Mouse (Mus musculus): ENCODE results near the gene Adarb1. TPM values are rescaled to one million over a fixed set of nuclear protein-coding genes. Genes with fewer than 3 reads are reported as not detected.

Adarb1 gene
- polyA plus RNA-seq, 1 experiment from 2014 or later: 1.1 TPM

- ATAC-seq (ENCODE audit: low read depth): no peak
- H3K27me3 ChIP-seq (ENCODE audit: control insufficient read depth, insufficient read depth, low read depth, low read length): no peaks in the 10 kb centered on the region
- no peak overlapping the region for H3K4me2 ChIP-seq (ENCODE audit: low read depth, low read length)
- 30% methylated on average over 1 of the region's 1 CpGs for WGBS (ENCODE audit: insufficient replicate concordance)
- H3K4me1 ChIP-seq (ENCODE audit: control insufficient read depth, low read depth, low read length): no peaks in the 10 kb centered on the region; the same call in 1 of the 2 replicates
- no peaks in the 10 kb centered on the region for H3K9me3 ChIP-seq (replicated peaks; ENCODE audit: control insufficient read depth, low read length)
- no peak overlapping the region for H3K4me3 ChIP-seq (ENCODE audit: low read depth, low read length)
- no peak overlapping the region for H3K27ac ChIP-seq (ENCODE audit: low read length)
- no peak overlapping the region for H3K9ac ChIP-seq (ENCODE audit: low read depth, low read length)
- no peaks in the 10 kb centered on the region for H3K36me3 ChIP-seq (ENCODE audit: control insufficient read depth, insufficient read depth)
Measured at GRCm38 (mm10) chr10:77402463-77402862, 15.6 kb downstream of the Adarb1 start.

GRCm38 (mm10) chr10:77401039-77401438 lies 17.0 kb downstream of the Adarb1 start:
- Histone ChIP-seq H3K27me3 (ENCODE audit: control insufficient read depth, insufficient read depth, low read depth, low read length) (no peaks in the 10 kb centered on the region), H3K9me3 (replicated peaks; ENCODE audit: control insufficient read depth, low read length) (no peaks in the 10 kb centered on the region)
- ATAC-seq (ENCODE audit: low read depth): no peak

GRCm38 (mm10) chr10:77399938-77400337 lies 18.1 kb downstream of the Adarb1 start:
- H3K27ac ChIP-seq (ENCODE audit: low read length): no peak overlapping the region
- ATAC-seq (ENCODE audit: low read depth): no peak
- H3K27me3 ChIP-seq (ENCODE audit: control insufficient read depth, insufficient read depth, low read depth, low read length): no peaks in the 10 kb centered on the region
- no peaks in the 10 kb centered on the region for H3K9me3 ChIP-seq (replicated peaks; ENCODE audit: control insufficient read depth, low read length)
- no peaks in the 10 kb centered on the region; the same call in 1 of the 2 replicates for H3K4me1 ChIP-seq (ENCODE audit: control insufficient read depth, low read depth, low read length)
- H3K4me2 ChIP-seq (ENCODE audit: low read depth, low read length): no peak overlapping the region
- H3K4me3 ChIP-seq (ENCODE audit: low read depth, low read length): no peak overlapping the region
- H3K9ac ChIP-seq (ENCODE audit: low read depth, low read length): no peak overlapping the region
- 71% methylated on average over 5 of the region's 5 CpGs for WGBS (ENCODE audit: insufficient replicate concordance)
- no peaks in the 10 kb centered on the region for H3K36me3 ChIP-seq (ENCODE audit: control insufficient read depth, insufficient read depth)

More at GRCm38 (mm10) chr10:77401039-77401438, 17.0 kb downstream of the Adarb1 start:
- no peak overlapping the region for H3K27ac ChIP-seq (ENCODE audit: low read length)
- H3K36me3 ChIP-seq (ENCODE audit: control insufficient read depth, insufficient read depth): no peaks in the 10 kb centered on the region
- H3K4me1 ChIP-seq (ENCODE audit: control insufficient read depth, low read depth, low read length): no peaks in the 10 kb centered on the region; the same call in 1 of the 2 replicates
- no peak overlapping the region for H3K4me2 ChIP-seq (ENCODE audit: low read depth, low read length)
- WGBS (ENCODE audit: insufficient replicate concordance): 71% methylated on average over 6 of the region's 6 CpGs
- no peak overlapping the region for H3K4me3 ChIP-seq (ENCODE audit: low read depth, low read length)
- H3K9ac ChIP-seq (ENCODE audit: low read depth, low read length): no peak overlapping the region

GRCm38 (mm10) chr10:77398082-77398481 lies 20.0 kb downstream of the Adarb1 start:
- no peaks in the 10 kb centered on the region for H3K36me3 ChIP-seq (ENCODE audit: control insufficient read depth, insufficient read depth)
- H3K4me1 ChIP-seq (ENCODE audit: control insufficient read depth, low read depth, low read length): no peaks in the 10 kb centered on the region; the same call in 1 of the 2 replicates
- 21% methylated on average over 3 of the region's 3 CpGs for WGBS (ENCODE audit: insufficient replicate concordance)
- H3K9ac ChIP-seq (ENCODE audit: low read depth, low read length): no peak overlapping the region
- no peak overlapping the region for H3K27ac ChIP-seq (ENCODE audit: low read length)
- no peak overlapping the region for H3K4me3 ChIP-seq (ENCODE audit: low read depth, low read length)
- no peak for ATAC-seq (ENCODE audit: low read depth)
- H3K9me3 ChIP-seq (replicated peaks; ENCODE audit: control insufficient read depth, low read length): no peaks in the 10 kb centered on the region
- H3K27me3 ChIP-seq (ENCODE audit: control insufficient read depth, insufficient read depth, low read depth, low read length): no peaks in the 10 kb centered on the region
- no peak overlapping the region for H3K4me2 ChIP-seq (ENCODE audit: low read depth, low read length)

GRCm38 (mm10) chr10:77397056-77397642 lies 20.9 kb downstream of the Adarb1 start:
- Histone ChIP-seq H3K4me2 (ENCODE audit: low read depth, low read length) (no peak overlapping the region), H3K9me3 (replicated peaks; ENCODE audit: control insufficient read depth, low read length) (no peaks in the 10 kb centered on the region), H3K4me1 (ENCODE audit: control insufficient read depth, low read depth, low read length) (no peaks in the 10 kb centered on the region; the same call in 1 of the 2 replicates), H3K27ac (ENCODE audit: low read length) (no peak overlapping the region), H3K27me3 (ENCODE audit: control insufficient read depth, insufficient read depth, low read depth, low read length) (no peaks in the 10 kb centered on the region), H3K4me3 (ENCODE audit: low read depth, low read length) (no peak overlapping the region), H3K36me3 (ENCODE audit: control insufficient read depth, insufficient read depth) (no peaks in the 10 kb centered on the region), H3K9ac (ENCODE audit: low read depth, low read length) (no peak overlapping the region)
- no peak for ATAC-seq (ENCODE audit: low read depth)
- WGBS (ENCODE audit: insufficient replicate concordance): 24% methylated on average over 6 of the region's 6 CpGs

GRCm38 (mm10) chr10:77396015-77396414 lies 22.1 kb downstream of the Adarb1 start:
- no peaks in the 10 kb centered on the region for H3K36me3 ChIP-seq (ENCODE audit: control insufficient read depth, insufficient read depth)
- WGBS (ENCODE audit: insufficient replicate concordance): 60% methylated on average over 1 of the region's 1 CpGs
- H3K4me3 ChIP-seq (ENCODE audit: low read depth, low read length): no peak overlapping the region
- H3K27me3 ChIP-seq (ENCODE audit: control insufficient read depth, insufficient read depth, low read depth, low read length): no peaks in the 10 kb centered on the region
- no peaks in the 10 kb centered on the region for H3K9me3 ChIP-seq (replicated peaks; ENCODE audit: control insufficient read depth, low read length)
- no peaks in the 10 kb centered on the region; the same call in 1 of the 2 replicates for H3K4me1 ChIP-seq (ENCODE audit: control insufficient read depth, low read depth, low read length)
- no peak overlapping the region for H3K4me2 ChIP-seq (ENCODE audit: low read depth, low read length)
- H3K9ac ChIP-seq (ENCODE audit: low read depth, low read length): no peak overlapping the region
- no peak for ATAC-seq (ENCODE audit: low read depth)
- no peak overlapping the region for H3K27ac ChIP-seq (ENCODE audit: low read length)

GRCm38 (mm10) chr10:77391072-77391471 lies 27.0 kb downstream of the Adarb1 start:
- H3K4me1 ChIP-seq (ENCODE audit: control insufficient read depth, low read depth, low read length): no peaks in the 10 kb centered on the region
- no peak overlapping the region for H3K4me2 ChIP-seq (ENCODE audit: low read depth, low read length)
- H3K4me3 ChIP-seq (ENCODE audit: low read depth, low read length): no peak overlapping the region
- no peaks in the 10 kb centered on the region for H3K27me3 ChIP-seq (ENCODE audit: control insufficient read depth, insufficient read depth, low read depth, low read length)
- H3K9me3 ChIP-seq (replicated peaks; ENCODE audit: control insufficient read depth, low read length): no peaks in the 10 kb centered on the region
- no peak overlapping the region for H3K27ac ChIP-seq (ENCODE audit: low read length)
- H3K9ac ChIP-seq (ENCODE audit: low read depth, low read length): no peak overlapping the region
- WGBS (ENCODE audit: insufficient replicate concordance): 56% methylated on average over 6 of the region's 6 CpGs
- ATAC-seq (ENCODE audit: low read depth): no peak
- no peaks in the 10 kb centered on the region for H3K36me3 ChIP-seq (ENCODE audit: control insufficient read depth, insufficient read depth)

- H3K9ac ChIP-seq (ENCODE audit: low read depth, low read length): no peak overlapping the region
- no peaks in the 10 kb centered on the region for H3K4me1 ChIP-seq (ENCODE audit: control insufficient read depth, low read depth, low read length)
- no peak overlapping the region for H3K4me3 ChIP-seq (ENCODE audit: low read depth, low read length)
- WGBS (ENCODE audit: insufficient replicate concordance): 53% methylated on average over 1 of the region's 1 CpGs
- H3K27me3 ChIP-seq (ENCODE audit: control insufficient read depth, insufficient read depth, low read depth, low read length): no peaks in the 10 kb centered on the region
- no peak overlapping the region for H3K27ac ChIP-seq (ENCODE audit: low read length)
- H3K36me3 ChIP-seq (ENCODE audit: control insufficient read depth, insufficient read depth): no peaks in the 10 kb centered on the region
- H3K9me3 ChIP-seq (replicated peaks; ENCODE audit: control insufficient read depth, low read length): no peaks in the 10 kb centered on the region
- no peak for ATAC-seq (ENCODE audit: low read depth)
- no peak overlapping the region for H3K4me2 ChIP-seq (ENCODE audit: low read depth, low read length)
Measured at GRCm38 (mm10) chr10:77387558-77387957, 30.5 kb downstream of the Adarb1 start.

- Histone ChIP-seq H3K4me3 (ENCODE audit: low read depth, low read length) (no peak overlapping the region), H3K36me3 (ENCODE audit: control insufficient read depth, insufficient read depth) (no peaks in the 10 kb centered on the region), H3K27ac (ENCODE audit: low read length) (no peak overlapping the region), H3K9me3 (replicated peaks; ENCODE audit: control insufficient read depth, low read length) (no peaks in the 10 kb centered on the region), H3K9ac (ENCODE audit: low read depth, low read length) (no peak overlapping the region), H3K27me3 (ENCODE audit: control insufficient read depth, insufficient read depth, low read depth, low read length) (no peaks in the 10 kb centered on the region), H3K4me1 (ENCODE audit: control insufficient read depth, low read depth, low read length) (no peaks in the 10 kb centered on the region), H3K4me2 (ENCODE audit: low read depth, low read length) (no peak overlapping the region)
- WGBS (ENCODE audit: insufficient replicate concordance): 65% methylated on average over 4 of the region's 4 CpGs
- ATAC-seq (ENCODE audit: low read depth): no peak
Measured at GRCm38 (mm10) chr10:77385731-77386130, 32.3 kb downstream of the Adarb1 start.
